Mouse (Mus musculus) midbrain, embryonic 16.5 days (tissue): ENCODE data around the gene Cdk15. TPM values are rescaled to one million over a fixed set of nuclear protein-coding genes. Genes with fewer than 3 reads are reported as not detected.

Experiments
- polyA plus RNA-seq: library from polyadenylated mRNA; unstranded; fragments of >200 nt; fragmentation: Nextera tagmentation; extraction: Ambion mirVana; gene quantifications from 2 replicates; pipeline ENCODE4 v1.2.1, GENCODE M21; 2015

Gene Cdk15
- polyA plus RNA-seq, 1 experiment from 2014 or later: 2.2 TPM

Other genes with a start within 250 kb of the Cdk15 start
- gene C2cd6, start 162.0 kb upstream of the Cdk15 start, polyA plus RNA-seq: not detected in 2 replicates
- gene Tmem237, start 136.5 kb upstream of the Cdk15 start, polyA plus RNA-seq: 49.9 and 50.3 TPM in 2 replicates
- gene Mpp4, start 93.5 kb upstream of the Cdk15 start, polyA plus RNA-seq: 0.97 and 1.1 TPM in 2 replicates
- 23.5 and 24.0 TPM in 2 replicates for gene Als2, start 19.7 kb upstream of the Cdk15 start, polyA plus RNA-seq
- 2.6 and 3.2 TPM in 2 replicates for gene Fzd7, start 225.5 kb downstream of the Cdk15 start, polyA plus RNA-seq